Mouse (Mus musculus): ENCODE results near the gene Rbmxl1. TPM values are rescaled to one million over a fixed set of nuclear protein-coding genes. Genes with fewer than 3 reads are reported as not detected.
"Not testable (repeated sequence)": the region's sequence is repeated elsewhere in the genome, so short reads cannot be mapped to it uniquely, and the experiment has no call there.

Rbmxl1 gene
- total RNA-seq (2022), result 10 to 100 TPM; 42.4 to 49.9 (median 43.9) TPM

DNA sequence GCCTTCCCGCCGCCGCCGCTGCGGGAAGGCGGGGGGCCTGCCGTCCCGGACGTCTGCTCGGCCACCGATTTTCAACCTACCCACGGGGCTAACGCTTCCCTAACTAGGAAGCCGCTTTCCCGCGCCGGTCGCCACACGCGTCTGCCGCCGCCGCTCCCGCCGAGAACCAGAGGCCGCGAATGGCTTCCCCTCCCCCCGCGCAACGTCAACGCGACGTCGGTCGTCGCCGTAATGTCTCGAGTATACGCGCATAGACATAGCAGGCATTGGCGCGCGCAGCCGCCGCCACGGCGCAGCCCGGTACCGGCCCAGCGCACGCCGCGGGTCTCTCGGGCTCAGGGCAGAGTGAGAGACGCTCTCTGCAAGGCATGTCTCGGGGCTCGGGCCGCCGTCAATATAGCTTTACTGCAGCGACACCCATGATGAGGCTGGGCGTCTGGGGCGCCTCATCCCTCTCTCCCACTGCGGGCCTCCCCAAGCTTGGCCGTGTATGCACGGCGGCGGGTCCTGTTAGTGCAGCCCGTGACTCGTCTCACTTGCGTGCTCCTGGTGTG, at the start of gene Rbmxl1:
Gene Rbmxl1 (minus strand): TSS at position 180 of the 554 bp plus-strand sequence.
- peak; percentile 69 for DNase-seq

DNA sequence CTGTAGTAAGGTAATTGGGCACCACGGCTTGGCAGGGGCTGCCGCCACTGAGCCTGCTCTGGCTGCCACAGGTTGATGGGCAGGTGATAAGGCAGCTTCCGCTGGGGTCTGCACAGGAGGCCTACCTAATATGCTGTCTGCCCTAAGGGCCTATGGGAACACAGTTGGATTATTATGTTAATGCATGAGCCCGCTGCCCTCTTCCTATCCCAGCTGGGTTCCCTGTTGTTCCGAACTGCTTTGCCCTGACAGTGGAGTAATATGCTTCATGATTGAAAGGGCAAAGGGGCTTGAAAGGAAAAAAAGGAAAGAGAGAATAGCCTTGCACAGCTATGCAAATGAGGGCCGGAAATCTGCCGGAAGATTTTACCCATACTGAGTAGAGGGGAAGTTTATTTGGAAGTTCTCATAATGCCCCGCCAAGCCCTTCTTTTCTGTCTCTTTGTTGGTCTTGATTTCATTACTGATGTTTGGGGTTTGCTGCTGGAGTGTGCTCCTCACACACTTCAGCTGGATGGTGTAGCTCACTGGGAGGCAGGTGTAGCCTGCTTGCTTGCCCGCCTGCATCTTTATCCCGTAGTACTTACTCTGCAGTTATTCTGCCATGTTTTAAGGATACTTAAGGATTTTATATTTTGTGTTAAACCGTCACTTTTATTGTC, 48.2 kb upstream of the Rbmxl1 start:
- DNase-seq, result no peak

DNA sequence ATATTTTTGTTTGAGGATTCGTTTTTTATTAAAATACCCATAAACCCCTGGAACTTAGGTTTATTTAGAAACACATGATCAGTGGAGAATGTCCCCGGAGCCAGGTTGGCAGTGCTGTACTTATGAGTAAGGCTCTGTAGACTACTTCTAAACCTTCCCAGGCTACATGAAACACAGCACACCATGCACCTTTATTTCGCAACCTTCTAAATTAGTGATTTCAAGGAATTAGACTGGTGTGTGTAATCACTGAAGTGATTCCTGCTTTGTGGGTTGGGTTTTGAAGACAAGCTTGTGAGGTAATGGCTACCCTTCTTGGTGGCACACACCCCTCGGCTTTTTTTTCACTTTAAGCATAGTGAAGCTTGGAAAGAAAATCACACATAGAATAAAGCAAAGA, 47.1 kb upstream of the Rbmxl1 start:
- no peak for DNase-seq

DNA sequence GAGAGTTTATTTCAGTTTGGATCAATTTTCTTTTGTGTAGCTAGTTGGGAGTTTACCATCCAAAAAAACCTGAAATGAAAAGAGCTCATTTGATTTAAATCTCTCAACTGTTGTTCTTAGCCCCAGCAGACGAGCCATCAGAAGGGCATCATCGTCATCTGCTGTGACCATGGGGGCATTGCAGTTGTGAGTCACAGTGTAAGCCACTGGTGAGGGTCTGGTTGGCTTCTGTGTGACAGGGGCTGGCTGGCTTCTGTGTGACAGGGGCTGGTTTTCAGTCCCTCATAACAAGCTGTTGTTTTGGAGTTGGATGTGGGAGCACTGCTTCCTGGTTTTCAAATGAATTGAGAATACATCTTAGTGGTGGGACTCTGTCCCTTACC, 42.0 kb upstream of the Rbmxl1 start:
- no peak for DNase-seq

DNA sequence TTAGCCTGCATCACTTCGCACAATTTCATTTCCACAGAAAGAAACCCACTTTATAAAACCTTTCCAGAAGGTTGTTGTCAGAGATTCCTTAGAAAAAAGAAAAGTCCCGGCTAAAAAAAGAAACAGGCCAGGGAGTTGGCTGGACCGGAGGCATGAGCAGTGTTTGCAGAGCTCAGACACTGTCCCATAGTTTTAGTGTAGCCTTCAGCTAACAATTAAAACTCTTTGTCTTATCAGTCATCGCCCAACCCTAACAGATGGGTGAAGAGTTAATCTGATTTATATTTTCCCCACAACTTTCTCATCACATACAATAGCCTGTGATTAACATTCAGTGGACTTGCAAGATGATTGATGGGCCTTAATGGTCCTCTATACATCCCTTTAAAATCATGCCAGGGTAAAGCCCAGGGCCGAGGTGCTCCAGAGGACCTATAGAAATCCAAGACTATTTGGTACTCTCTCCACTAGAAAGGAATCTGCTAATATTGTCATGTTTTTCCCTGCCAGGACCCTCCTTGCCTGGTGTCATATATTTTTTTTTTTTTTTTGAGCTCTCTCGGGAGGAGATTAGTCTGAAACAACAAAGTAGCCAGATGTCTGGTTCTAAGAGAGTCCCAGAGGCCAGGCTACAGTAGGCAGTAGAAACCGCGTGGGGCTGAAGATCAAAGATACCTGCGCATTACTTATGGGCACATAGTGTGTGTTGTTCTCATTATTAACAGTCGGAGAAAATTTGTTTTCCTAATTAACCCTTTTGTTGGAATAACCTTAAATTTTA, 41.5 kb upstream of the Rbmxl1 start:
- DNase-seq, result no peak

DNA sequence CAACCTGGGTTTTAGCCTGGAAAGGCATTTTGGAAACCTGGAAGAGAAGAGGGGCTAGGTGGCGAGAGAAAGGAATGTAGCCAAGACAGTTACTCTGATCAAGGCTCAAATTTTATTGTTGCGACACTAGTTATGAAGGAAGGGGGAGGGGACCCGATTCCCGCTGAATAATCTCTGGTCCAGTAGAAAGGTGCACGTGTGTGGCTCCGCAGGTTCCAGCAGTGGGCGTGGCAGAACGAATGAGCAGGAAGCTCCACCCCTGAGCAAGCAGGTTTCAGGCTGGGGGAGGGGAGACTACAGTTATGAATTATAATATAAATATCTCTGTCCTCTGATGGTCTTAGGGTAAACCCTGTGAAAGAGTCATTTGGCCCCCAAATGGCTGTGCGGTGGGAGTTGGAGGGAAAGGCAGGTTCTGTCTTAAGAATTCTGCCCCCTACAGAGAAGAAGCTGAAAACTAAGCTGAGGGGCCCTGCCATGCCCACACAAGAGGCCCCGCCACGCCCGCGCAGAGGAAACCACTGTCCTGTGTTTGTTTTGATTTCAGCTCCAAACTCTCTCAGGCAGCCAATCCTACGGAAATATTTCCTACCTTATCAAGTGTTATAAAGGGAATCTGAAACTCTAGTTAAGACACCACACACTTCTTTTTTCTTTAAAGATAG, 36.6 kb upstream of the Rbmxl1 start:
- not testable (repeated sequence) for DNase-seq

DNA sequence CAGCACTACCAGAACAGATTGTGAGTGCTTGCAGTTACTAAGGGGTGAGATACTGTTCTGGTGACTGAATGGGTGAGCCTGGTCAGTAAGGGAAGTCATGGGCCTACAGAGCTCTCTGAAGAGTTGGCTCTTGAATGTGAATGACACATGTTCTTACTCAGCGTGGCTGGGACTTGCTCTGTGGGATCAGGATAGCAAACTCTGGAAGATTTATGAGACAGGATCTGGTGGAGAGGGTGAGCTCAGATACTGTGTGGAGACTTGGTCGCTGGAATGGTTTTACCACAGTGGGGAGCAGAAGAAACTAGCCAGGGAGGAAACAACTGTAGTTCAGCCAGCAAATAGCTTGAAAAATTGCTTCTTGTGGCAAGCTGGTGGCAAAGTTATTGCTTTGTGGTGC, 35.8 kb upstream of the Rbmxl1 start:
- DNase-seq, result no peak

DNA sequence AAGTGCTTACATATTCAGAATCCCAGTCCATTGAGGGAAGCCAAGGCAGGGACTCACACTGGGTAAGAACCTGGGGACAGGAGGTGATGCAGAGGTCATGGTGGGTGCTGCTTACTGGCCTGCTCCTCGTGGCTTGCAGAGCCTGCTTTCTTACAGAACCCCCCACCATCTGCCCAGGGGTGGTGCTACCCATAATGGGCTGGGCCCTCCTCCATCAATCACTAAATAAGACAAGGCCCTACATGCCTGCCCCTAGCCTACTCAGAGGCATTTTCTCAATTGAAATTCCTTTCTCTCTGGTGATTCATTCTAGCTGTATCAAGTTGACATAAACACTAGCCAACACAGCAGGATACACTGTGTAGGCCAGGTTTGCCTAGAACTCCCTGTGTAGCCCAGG, 34.9 kb upstream of the Rbmxl1 start:
- no peak for DNase-seq

DNA sequence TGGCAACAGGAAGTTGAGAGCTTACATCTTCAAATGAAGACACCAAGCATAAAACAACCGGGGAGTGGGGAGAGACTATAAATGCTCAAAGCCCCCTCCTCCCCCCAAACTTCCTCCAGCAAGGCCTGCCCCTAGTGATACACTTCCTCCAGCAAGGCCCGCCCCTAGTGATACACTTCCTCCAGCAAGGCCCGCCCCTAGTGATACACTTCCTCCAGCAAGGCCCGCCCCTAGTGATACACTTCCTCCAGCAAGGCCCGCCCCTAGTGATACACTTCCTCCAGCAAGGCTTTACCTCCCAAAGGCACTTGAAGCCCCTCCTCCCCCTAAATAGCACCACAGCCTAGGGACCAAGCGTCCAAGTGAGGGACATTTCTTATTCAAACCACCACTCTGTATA, 34.0 kb upstream of the Rbmxl1 start:
- DNase-seq, result not testable (repeated sequence)

DNA sequence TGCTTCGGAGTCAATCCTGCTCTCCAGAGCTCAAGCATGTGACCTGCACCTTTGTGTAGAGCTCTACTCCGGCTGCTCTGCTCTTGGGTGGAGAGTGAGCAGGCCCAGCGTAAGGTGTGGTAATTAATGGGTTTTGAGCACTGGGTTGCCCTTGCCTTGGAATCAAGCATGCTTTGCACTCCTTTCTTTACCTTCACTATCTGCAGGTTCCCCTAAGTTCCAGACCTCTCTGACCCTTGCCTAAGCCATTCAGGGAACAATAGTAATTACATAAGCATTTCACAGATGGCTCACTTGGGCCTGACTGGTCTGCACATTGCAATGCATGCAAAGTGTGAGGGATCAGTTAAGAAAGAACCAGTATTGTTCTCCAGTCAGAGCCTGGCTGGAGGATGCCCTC, 29.1 kb upstream of the Rbmxl1 start:
- DNase-seq, result no peak

DNA sequence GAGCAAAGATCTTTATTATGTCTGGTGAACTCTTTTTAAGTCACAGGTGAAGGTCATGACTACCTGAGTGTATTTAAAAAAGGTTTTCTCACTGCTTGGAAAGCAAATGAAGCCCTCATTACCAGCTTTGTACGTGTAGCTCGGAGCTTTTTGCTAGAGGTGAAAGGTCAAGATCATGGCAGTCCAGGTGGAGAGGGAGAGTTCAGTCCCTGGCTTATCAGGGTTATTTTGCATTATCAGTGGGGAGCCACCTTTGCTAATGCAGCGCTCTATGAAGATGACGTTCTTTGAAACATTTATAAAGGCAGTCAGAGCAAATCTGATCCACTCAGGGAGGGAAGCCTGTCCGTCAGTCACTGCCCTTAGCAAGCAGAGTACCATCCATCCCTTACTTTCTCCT, 28.0 kb upstream of the Rbmxl1 start:
- DNase-seq, result no peak

DNA sequence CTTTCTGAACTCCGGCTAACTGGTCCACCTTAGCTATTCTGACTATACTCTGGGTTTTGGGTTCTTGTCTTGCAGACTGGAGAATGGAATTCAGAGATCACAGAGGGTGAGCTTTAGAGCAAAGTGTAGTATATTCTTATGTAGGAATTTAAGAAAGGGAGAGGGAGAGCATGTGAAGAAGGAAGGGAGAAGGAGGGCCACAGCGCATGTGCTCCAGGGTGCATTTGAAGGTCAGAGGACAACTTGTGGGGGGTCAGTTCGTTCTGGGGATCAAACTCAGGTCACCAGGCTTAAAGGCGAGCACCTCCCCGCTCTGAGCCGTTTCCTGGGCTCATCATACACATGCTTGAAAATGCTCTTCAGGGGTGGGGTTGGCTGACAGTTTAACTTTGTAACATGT, 25.3 kb upstream of the Rbmxl1 start:
- DNase-seq, result no peak

DNA sequence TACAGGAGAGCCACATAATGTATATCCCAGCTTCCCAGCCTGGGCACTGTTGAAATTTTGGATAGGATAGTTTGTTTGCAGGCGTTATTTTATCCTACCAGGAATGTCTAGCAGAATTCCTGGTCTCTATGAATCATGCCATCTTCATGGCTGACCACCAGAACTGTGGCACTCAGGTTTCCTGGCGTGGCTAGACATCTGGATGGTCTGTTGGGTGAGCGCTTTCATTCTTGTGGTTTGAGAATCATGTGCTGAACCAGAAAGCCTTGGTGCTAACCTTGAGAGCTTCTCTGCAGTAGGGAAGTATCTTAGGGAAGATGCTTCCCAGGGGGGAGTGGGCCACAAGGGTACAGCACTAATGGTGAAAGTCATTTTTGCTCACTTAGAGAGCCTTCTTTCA, 6.4 kb upstream of the Rbmxl1 start:
- no peak for DNase-seq

DNA sequence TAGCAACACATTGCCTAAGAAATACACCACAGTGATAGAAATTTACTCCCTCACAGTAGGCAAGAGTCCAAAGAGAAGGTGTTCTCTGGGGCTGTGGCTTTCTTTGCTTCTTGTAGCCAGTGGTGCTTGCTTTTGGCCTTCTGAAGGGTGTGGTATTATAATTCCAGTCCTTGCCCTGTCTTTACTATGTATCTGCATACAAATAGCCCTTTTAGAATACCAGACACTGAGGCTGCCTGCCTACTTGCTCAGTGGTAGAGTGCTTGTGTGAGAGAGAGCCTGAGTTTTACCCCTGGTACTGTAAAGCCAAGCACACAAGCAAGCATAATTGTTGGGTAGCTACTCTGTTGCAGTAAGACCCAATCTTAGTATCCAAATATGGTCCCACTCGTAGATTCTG, 6.0 kb upstream of the Rbmxl1 start:
- no peak for DNase-seq

DNA sequence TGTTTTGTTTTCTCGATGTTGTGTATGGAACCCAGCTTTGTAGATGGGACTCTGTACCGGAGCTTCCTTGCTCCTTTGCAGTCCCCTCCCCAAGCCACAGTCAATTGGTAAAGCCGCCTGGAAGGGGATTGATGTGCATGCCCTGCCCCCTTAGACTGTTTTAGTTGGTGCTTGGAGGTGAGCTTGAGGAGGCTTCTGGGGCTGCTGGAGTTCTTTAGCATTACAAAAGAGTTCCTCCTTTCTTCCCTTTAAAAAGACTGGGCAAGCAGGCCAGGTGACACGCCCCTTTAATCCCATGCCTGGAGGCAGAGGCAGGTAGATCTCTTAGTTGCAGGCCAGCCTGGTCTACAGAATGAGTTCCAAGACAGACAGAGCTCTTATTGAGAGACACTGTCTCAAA, 4.4 kb upstream of the Rbmxl1 start:
- no peak for DNase-seq

DNA sequence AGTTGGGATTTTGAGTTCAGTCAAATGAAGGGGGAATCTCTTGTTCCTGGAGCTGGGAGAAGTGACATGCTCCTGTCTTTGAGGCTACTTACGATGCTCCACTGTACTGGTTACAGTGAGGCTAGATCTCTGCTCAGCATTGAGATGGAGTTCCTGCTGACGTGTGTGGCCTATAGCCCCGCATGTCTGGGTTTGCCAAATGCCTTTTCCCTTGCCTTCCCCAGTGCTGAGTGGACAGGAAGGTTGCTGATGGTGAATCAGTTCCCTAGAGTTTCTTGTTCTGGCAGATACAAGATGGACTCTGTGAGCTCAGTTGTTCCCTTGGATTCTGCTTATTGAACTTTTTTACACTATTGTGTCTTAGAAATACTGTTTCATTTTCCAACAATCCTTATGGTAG, 2.2 kb upstream of the Rbmxl1 start:
- no peak for DNase-seq

DNA sequence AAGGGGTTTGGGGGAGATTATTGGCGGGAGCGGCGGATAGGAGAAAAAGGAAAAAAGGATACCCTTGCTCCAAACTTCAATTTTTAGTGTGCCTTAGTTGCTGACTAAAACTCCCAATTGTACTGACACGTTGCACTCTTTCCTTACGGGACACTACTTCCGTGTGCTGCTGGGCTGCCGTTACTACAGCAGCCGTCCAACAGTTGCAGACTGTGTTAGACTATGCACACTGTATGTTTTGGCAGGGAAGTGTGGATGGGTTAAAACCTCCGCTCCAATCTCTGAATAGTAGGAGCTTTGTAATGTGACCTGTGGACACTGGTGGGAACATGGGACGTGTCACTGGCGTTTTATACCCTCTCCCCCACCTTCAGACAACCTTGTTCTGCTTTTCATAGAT, 1.4 kb upstream of the Rbmxl1 start:
- DNase-seq, result no peak

DNA sequence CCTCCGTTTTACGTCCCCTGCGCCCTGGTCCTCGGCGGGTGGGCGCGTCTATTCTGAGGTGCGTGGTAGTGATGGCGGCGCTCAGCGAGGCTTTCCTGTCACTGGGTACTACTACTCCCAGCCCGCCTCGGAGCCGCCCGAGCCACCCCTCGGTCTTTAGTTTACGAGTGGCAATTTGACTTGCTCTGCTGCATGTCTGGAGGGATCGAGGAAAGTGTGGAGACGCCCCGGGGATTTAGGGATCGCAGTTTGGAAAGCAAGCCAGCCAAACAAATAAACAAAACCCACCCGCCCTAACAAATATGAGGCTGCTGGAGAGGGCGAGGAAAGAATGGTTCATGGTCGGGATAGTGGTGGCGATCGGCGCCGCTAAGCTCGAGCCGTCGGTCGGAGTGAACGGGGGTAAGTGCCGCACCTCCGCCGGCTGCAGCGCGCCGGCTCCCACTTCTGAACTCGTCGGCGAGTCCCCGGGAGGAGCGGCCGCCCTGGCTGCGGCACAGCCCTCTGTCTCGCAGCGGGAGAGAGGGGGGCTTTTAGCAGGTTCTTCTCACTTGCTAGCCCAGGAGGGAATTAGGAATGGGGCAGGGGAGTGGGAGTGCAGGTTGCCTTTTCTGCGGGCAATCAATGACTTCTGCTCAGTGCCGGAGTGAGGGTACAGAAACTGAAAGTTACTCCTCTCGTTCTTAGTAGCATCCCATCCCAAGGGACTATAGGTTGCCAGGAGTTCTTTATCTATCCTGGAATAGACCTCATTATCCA, 754 bp upstream of the Rbmxl1 start, which contains the start of gene Slc10a7:
Gene Slc10a7 (plus strand): TSS at position 74 of the 759 bp plus-strand sequence.
- peak; percentile 74 for DNase-seq

DNA sequence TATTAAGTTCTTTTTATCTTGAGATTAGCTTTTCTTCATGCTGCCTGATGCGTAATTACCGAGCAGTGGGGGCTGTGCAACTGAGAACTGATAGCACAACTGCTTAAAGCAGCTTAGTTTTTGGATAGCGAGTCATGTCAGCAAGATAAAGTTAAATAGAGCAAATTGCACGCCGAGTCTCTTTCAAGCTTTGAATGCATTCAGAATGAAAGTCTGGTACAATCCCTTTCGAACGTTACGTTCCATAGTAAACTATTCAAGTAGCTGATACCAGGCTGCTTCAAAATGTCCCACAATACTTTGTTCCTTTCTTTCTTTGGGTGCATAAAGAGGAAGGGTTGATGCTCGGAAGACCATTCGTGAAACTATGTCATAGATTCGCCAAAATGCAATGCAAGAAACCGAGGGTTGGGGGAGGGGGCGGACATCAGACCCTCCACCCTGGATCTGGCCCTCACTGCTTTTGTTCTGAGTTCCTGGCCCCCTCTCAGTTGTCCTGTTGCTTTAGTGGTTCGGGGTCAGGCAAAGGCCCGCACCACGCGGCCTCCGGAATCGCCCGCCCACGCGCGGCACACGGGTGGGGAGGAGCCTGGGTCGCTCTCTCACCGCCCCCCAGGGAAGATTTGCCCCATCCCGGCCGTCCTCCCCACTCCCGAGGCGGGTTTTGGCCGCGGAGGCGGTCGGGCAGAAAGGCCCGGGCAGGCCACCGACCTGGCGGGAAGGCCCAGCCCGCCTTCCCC, 549 bp downstream of the Rbmxl1 start:
- peak; percentile 48 for DNase-seq

DNA sequence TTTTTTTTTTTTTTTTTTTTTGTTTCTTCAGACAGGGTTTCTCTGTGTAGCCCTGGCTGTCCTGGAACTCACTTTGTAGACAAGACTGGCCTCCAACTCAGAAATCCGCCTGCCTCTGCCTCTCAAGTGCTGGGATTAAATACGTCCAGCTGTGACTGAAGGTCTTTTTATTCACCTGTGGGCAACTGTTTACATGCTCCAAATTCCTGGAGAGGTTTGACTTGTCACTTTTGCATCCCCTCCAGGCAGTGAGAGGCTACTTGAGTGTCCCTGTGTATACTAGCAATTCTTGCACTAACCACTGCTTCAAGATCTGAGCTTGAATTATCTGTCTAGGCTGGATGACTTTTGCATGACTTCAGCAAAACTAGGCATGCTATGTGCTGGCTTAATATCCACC, 6.0 kb downstream of the Rbmxl1 start:
- no peak for DNase-seq

DNA sequence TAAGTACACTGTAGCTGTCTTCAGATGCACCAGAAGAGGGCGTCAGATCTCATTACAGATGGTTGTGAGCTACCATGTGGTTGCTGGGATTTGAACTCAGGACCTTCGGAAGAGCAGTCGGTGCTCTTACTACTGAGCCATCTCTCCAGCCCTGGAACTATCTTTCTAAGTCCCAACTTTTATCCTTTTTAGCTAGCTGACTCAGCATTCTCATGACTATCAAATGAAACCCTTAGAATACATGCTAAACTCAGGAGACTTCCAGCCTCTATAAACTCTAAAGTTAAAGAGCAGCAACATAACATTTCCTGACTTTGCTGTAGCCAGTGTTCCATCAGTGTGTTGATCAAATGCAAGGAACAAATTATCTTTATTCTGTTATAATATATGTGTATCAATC, 12.4 kb downstream of the Rbmxl1 start:
- DNase-seq, result not testable (repeated sequence)

DNA sequence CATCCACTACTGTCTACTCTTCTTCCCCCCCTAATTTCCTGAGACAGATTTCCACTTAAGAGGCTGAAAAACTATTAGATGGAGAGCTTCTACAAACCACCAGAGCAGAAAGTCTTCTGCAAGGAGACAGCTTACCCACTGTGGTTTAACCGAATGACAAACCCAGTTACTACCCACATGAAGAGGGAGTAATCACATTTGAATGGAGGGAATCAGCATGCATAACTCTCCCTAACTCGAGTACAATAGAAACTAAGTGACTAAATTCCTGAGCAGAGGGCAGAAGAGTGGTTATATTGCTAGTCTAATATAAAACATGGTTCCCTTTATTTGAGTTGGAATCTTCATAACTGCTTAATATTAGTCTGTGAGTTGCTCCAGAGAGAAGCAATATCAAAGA, 15.7 kb downstream of the Rbmxl1 start:
- DNase-seq, result no peak
